Mouse (Mus musculus) embryo, embryonic 11.5 days (tissue): Measurements from ENCODE around the gene D5Ertd579e.

Source experiments
- DNase-seq: peaks from one replicate; pipeline ENCODE4 v3.0.0-alpha.2; 2012; ENCODE audit warnings: low read depth, low spot score

The D5Ertd579e gene

DNA sequence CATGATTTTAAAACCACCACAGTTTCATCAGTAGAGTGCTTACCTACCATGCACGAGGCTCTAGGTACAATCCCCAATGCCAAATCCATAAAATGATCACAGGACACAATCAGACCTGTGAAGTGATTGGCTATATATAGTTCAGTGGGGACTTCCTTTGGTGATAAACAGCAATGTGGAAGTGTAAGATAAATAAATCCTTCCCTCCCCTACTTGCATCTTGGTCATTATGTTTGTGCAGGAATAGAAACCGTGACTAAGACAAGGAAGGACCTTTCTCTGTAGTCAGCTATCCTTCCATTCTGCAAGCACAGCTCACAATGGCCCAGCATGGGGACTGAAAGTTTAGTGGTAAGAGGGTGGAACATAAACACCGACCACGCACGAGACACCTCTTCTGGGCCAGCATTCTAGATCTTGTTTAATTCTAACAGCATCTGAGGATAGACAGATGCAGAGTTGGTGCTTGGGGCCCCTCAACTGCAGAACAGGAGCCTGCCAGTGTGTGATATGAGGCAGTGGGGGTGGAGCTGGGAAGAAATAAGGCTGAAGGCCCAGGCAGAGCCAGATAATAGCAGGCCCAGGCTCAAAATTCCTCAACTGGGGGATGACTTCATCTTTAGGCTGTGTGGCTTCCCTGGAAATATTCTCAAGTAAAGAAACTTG is 25.0 kb upstream of the D5Ertd579e start:
- no peak for DNase-seq

DNA sequence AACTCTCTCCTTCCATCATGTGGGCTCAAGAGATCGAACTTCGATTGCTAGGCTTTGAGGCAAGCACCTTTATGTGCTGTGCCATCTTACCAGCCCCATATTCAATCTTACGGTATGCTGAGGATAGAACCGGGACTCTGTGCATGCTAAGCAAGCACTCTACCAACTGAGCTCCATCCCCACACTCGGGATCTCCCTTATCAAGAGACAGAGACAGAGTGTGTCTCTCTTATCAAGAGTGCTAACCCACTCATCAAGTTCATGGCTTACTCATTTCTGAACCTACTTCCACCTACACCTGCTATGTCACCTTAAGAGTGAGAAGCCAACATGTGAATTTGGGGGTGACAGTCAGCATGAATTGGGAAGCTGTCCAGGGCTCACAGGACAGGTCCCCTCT is 24.4 kb upstream of the D5Ertd579e start:
- no peak for DNase-seq

DNA sequence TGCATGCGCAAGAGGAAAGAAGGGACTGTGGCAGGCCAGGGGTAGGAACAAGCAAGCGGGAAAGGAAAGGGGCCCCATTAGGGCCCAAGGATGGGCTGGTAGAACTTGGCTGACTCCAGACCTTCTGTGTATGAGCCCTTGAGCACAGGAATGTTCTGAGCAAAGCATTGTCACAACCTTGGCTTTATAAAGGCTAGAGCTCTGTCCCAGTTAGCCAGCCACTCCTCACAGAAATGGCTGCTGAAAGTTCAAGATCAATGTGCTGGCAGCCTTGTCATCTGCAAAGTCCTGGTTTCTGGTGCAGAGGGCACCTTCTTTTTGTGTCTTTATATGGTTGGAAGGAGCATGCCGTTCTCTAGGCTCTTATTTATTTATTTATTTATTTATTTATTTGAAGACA is 23.8 kb upstream of the D5Ertd579e start:
- no peak for DNase-seq

DNA sequence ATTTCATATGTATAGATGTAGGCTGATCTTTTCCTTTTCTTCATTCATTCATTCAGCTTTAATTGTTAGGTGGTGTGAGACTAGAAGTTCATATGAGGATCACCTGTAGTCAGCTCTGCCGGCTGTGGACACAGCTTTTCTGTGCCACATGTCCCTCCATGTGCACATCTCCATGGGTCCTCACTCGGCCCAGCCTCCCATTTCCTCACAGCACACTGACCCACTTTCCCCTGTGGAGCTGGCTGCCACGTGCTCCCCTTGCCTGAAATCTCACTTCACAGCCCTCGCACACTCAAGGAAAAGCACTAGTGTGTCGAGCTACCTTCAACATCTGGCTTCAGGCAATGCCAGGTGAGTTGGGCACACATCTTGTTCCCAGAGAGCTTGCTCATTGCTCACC is 23.3 kb upstream of the D5Ertd579e start:
- no peak for DNase-seq

DNA sequence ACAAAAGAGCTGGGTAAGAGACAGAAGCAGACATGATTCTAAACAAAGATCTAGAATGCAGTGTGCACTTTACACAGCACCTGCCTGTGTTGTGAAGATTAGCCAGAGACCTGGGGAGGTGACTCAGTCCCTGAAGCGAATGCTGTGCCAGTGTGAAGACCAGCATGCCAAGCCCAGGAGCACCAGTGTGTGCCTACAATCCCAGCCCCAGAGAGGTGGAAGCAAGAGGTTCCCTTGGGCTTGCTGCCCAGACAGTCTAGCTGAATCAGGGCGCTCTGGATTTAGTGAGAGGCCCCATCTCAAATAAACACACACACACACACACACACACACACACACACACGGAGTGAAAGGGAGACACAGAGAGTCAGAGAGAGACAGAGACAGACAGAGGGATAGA is 22.1 kb upstream of the D5Ertd579e start:
- DNase-seq, result no peak

DNA sequence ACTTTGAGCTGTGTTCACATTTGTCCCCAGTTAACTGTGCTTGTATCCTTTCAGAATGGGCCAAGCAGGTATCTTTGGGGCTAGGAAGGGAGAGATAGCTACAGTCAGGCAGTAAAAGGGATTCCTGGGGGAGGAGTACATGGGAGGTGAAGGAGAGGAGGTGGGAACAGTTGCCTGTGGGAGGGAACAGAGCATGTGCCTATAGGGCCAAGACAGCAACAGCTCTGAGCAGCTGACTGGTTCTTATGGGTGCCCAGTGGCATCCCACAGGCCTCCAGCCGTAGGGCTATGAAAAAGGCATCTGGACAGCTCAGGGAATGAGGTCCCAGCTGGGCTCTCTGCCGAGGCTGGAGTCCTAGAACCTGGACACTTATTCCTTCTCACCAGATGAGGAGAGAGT is 21.0 kb upstream of the D5Ertd579e start:
- DNase-seq, result no peak

DNA sequence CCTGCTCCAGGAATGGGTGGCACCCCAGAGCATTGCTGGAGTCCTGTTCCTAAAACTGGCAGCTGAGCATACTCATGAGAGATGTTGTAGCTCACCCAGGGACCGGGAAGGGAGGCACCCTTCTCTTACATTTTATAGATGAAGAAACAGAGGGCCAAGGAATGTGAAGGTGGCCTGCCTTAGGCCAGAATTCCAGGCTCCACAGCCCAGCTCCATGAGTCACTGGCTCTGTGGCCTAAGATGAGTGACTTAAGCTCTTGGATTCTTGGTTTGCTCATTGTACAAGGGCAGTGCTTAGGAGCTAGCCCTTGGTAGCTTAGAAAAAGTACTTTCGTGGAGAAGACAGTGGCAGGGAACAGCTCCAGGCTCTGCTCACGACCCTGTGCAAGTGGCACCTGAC is 19.0 kb upstream of the D5Ertd579e start:
- no peak for DNase-seq

DNA sequence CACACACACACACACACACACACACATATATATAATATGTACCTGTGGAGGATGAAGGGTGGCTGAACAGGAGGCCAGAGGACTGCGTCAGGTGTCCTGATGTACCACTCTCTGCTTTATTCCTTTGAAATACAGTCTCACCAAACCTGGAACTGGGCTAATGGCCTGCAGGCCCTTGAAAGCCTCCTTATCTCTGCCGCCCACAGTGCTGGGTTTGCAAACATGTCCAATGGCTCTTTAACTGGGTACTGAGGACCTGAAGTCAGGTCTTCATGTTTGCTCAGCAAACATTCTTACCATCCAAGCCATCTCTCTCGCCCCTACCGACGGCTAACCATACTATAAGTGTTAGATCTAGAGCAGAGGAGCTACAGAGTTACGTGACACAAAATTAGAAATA is 17.9 kb upstream of the D5Ertd579e start:
- no peak for DNase-seq

DNA sequence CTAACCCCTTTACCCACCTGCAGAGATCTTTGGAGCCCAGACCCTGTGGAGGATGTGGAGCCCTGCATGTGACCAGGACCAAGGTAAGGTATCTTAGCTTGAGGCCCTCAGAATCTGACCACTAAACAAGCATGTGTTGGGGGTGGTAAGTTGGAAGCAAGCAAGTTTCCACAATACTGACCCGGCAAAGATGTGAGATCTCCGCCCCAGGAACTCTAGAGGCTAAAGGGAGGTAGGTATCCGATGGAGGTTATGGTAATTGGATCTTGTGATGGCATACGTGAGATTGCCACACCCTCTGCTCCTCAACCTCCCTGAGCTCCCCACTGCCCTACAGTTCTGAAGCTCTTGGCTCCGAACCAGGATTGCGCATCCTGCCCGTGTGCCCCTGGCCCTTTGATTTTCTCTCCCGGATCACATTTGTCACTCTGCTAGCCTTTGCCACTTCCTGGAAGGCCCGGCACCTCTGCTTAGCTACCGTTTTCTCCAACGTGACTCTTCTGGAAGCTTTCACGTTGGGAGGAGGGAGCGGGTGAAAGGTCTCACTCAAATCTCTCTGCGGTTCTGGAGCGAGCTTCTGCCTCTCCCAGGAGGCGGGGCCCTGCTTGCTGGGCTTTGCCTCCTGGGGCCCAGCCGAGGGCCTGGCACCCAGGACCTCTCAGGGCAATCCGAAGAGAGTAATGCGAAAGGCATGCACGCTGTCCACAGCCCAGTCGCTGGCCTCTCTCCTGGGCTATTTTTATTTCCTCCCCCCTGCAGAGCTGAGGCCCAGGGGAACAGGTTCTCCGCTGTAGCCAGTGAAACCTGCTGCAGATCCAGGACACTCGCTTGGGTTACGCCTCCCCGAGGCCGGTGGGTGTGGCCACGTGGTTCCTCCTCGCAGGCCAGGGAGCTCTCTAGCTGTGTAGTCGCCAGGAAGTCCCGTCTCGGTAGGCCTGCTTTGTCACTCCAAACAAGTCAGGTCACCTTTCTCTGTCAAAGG is 17.0 kb upstream of the D5Ertd579e start:
- peak; percentile 49 for DNase-seq

DNA sequence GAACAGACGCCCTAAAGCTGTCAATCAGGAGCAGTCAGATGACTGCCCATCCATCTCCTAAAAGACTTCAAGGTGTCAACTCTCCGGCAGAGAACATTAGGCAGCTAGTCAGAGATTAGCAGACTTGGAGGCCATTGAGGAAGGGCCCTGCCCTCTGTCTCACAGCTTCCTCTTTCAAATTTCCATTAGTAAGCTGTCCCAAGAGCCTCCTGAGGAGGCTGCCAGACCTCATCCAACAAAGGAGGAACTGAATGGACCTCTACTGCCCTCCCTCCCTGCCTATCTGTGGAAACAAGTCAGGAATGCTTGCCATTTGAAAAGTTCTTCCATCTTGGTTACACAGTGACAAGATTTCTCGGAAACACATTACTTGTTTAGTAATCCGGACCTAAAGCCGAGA is 16.0 kb upstream of the D5Ertd579e start:
- DNase-seq, result no peak

DNA sequence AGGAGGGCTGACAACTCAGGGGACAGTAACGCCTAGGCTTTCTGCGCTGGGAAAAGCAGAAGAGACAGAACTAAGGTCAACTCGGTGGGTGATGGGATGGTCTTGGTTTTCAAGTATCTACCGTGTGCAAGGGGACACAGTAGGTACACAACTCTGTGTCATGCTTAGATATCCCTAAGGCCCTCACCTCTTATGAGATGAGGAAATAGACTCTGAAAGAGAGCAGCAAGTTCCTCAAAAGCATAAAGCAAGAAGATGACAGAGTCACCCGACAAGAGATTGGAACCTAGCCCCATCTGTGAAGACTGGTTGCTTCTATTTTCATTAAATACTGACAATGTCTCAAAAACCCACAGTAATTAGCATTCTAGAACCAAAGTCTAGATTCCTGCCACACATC is 10.0 kb upstream of the D5Ertd579e start:
- DNase-seq, result no peak

DNA sequence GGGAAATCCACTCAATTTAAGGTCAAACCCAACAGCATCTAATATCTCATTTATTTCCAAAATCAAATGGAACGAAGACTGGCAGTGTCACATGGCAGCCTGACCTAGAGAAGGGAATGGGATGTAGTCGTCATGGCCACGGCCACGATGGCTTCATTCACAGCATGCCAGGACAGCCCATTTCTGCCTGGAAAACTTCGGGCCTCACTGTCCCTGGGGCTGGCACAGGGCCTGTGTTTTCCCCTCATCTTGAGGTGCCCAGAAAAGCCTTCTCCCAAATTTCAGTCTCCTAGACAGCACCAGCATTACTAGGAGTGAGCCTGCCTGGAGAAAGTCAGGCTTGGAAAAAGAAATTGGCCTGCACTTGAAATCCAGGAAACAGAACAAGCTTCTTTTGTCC is 9.6 kb upstream of the D5Ertd579e start:
- DNase-seq, result no peak

DNA sequence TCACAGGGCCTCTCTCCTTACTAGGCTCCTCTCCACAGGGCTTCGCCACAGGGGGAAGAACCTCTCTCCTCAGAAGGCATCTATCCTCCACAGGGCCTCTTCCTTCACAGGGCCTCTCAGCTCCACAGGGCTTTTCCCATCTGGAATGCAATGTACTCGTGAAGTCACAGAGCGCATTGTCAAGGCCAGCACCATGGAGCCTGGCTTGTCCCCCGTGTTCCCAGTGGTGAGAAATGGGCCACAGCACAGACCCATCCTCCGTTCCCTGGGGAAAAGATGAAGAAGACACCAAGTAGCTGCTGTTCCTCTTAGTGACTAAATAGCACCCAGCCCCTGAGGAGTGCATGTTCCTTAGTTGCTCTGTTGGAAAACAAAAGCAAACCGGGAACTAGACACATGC is 8.9 kb upstream of the D5Ertd579e start:
- DNase-seq, result no peak

DNA sequence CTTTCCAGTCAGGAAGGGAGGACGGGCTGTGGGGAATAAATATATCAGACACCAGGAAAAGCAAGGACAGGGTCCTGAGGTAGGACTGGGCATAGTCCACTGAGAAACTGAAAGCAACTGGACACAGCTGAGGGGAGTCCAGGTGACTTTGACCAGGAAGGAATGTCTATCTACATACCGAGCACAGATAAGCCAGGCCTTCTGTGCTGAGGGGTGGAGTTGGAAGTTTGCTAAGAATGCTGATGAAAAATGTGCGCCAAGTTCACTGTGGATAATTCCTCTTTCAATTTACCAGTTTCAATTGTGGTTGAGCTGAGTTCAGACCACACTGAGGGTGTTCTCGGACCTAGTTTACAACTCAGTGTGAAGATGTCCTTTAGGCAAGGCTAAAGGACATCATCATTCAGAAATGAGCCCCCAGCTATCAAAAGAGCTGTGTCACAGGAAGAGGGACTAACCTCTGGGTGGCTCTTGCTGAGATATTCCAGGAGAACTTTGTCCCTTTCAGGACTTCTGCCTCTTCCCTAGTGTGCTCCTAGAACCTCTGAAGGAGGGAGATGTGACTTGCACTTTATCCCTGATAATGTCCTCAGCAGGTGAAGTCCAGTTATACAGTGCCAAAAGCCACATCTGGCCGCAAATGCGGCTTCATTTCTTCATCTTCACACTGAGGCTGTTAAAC is 5.3 kb upstream of the D5Ertd579e start:
- no peak for DNase-seq

DNA sequence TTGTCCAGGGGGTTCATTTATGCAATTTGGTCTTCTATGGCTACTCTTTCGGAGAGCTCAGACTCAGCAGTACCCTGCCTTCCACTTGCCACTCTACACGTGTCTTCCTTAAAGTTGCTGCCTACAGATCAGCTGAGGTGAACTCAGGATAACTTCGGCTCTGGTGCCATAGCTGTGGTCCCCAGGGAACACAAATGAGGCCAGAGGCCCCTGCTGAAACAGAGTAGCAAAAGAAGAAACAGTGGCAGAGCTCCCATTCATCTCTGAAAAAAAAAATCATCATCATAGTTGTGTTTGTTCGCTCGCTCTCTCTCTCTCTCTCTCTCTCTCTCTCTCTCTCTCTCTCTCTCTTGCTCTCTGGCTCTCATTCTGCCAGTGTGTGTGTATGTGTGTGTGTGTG is 2.9 kb upstream of the D5Ertd579e start:
- DNase-seq, result no peak

DNA sequence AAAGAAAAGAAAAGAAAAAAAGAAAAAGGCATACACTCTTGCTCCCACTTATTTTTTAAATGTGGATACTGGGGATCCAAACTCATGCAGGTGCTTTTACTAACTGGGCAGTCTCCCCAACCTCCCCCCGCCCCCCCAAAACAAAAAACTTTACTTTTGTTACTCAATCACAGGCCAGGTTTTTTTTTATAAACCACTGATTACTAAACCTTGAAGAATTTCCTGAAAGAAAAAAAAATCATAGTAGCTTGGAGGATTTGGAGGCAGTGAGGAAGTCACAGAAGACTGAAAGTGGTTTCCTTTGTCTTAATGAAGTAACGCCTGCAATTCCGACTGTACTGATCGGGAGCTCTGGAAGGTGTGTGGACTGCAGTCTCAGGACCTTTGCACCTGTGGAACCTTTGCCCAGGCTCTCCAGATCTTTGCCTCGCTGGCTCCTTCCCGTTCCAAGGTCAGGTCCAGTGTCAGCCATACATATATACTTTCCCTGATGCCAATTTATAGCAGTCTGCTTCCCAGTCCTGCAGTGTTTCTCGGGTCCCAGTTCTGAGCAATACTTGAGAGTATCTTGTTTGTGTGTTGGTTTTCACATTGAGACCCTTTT is 2.3 kb upstream of the D5Ertd579e start:
- DNase-seq, result no peak

DNA sequence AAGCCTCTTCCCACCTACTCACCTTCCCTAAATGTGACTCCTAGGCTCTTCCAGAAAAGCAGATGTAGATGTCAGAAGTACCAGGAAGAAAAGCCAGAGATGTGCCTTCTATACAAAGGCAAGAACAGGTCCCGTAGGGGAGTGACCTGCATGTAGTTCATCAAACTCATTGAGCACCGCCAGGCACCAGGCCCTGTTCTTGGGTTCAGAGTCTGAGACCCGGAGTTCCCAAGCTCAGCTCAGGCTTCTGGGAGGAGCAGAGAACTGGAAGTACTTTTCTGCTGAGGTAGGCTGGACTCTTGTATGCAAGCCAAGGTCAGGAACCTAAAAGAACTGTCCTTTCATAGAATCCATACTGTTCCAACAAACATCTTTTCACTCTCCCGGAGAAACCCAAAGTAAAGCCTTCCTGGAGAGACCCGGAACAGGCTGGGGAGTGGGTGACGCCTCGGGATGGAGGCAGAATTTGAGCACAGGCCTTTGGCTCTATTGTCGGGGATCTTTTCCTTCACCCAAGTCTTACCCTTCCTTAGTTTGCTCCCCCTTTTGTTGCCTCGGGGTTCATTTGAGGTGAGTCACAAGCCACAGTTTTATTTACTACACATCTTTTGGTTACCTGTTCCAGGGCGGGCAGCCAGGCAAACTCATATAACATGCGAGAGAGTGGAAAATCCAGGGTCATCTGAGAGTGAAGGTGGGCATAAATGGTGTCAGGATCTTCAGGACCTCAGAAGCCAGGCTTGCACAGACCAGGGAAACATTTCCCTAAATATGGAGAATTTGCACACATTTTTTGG is 878 bp upstream of the D5Ertd579e start:
- DNase-seq, result no peak

DNA sequence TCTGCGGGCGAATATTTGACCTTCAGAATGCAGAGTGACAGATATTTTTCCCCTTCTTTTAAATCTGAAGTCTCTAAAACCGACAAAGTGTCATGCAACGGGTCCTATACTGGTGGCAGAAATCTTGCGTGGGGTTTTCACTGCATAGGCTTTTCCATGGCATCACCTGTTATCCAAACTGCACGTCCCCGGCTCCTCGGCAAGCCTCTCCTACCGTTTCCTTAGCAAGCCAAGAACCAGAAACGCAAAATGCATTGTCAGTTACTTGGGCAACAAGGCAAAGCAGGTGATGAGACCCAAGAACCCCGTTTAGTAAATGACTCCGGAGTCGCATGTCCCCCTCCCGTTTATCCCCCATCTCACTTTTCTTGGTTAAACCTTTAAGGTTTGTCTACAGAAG is 819 bp downstream of the D5Ertd579e start:
- no peak for DNase-seq

DNA sequence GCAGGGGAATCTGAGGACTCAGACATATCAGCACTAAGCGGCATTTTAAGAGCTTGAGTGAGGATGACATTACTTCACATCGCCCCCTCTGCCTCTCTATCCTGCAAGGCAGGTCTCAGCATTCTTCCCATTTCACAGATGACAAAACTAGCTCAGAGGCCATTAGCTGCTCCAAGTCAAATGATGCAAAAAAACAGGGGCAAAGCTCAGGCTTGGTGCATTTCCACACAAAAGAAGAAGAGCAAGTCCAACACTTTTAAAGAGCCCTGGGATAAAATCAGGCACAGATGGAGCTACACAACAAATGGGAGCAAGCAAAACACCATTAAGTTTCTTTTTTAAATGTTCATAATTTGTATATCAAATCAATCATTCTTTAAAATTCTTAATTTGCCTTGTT is 2.2 kb downstream of the D5Ertd579e start:
- no peak for DNase-seq

DNA sequence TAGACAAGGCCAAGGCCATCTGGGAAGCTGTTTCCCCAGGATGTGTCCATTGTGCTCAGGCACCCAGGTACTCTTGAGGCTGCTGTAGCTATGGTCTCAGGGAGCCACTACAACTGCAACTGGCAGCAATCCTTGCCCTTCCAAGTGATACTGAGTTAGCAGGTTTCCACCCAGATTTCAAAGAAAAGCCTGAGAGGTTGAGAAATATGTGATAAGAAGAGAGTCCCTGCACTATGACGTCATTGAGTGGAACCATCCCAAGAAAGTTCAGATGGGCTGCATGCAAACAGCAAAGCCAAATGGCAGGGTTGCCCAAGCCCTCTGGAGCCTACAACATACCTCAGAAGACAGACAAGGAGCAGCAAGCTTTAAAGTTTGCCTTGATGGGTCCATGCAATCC is 4.4 kb downstream of the D5Ertd579e start:
- no peak for DNase-seq

DNA sequence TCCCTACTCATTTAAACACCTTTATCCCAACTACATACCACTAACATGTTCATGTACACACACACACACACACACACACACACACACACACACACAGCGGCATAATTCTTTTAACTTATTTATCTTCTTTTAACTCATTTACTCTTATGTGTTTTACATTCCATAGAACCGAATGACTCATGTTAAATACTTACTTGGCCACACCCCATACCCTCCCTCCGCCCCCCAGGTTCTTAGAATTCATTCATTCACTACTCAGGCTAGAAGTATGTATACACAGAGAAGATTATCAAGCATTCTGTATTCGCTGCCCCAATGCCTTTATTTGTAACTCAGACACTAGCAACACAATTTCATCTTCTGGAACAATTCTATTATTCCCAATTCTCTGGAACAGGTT is 10.7 kb downstream of the D5Ertd579e start:
- no peak for DNase-seq
